ENCODE assay signal across 9 mouse cellular contexts in genomic region chr17:26600913-26601447, GRCm38 (mm10). TPM values are rescaled to one million over a fixed set of nuclear protein-coding genes. Genes with fewer than 3 reads are reported as not detected.
A peak's percentile ranks its signal among the peaks of the same experiment; 100 is the strongest.
DNase-seq lines count a peak whose midpoint lies in the region; ATAC-seq and TF ChIP-seq lines count a peak whose summit lies in the region.
"Had no signal": no experiment of that assay in that cellular context is flagged by ENCODE, and none has a peak within 500 bp of the region (broad histone marks: within the 10 kb centered on the region; RNA-seq: fewer than 3 reads in every experiment).

No protein-coding gene starts in this region.

- no peaks in the 10 kb centered on the region for H3K27me3 ChIP-seq in kidney, postnatal 0 days (ENCODE audit: insufficient read depth, low read length)
- no peaks in the 10 kb centered on the region for H3K27me3 ChIP-seq in embryonic facial prominence, embryonic 14.5 days (replicated peaks; ENCODE audit: control insufficient read depth, insufficient read depth, low read length)

- no peaks in the 10 kb centered on the region for H3K9me3 ChIP-seq in kidney, postnatal 0 days (replicated peaks; ENCODE audit: low read length)
- H3K9me3 ChIP-seq in embryonic facial prominence, embryonic 14.5 days (ENCODE audit: control insufficient read depth, low read length), result no peaks in the 10 kb centered on the region

- WGBS in kidney, postnatal 0 days, result 61% methylated on average over 17 of the region's 17 CpGs
- 68% methylated on average over 17 of the region's 17 CpGs for WGBS in embryonic facial prominence, embryonic 14.5 days

- no peak overlapping the region for H3K4me3 ChIP-seq in kidney, postnatal 0 days (replicated peaks; ENCODE audit: low read depth, low read length)
- H3K4me3 ChIP-seq in embryonic facial prominence, embryonic 14.5 days (ENCODE audit: low read depth, low read length), result no peak overlapping the region

- H3K4me1 ChIP-seq in kidney, postnatal 0 days (replicated peaks; ENCODE audit: insufficient read depth, low read length), result peaks cover 46% of the 10 kb centered on the region
- H3K4me1 ChIP-seq in embryonic facial prominence, embryonic 14.5 days (ENCODE audit: control insufficient read depth, insufficient read depth, low read length), result peaks cover 27% of the 10 kb centered on the region

- no peak overlapping the region for H3K9ac ChIP-seq in kidney, postnatal 0 days (ENCODE audit: low read depth, low read length)
- H3K9ac ChIP-seq in embryonic facial prominence, embryonic 14.5 days (ENCODE audit: low read depth, low read length), result no peak overlapping the region

- no peak overlapping the region for H3K4me2 ChIP-seq in kidney, postnatal 0 days (ENCODE audit: low read length)
- no peak overlapping the region for H3K4me2 ChIP-seq in embryonic facial prominence, embryonic 14.5 days (ENCODE audit: low read depth, low read length)

- no peak for DNase-seq in kidney, postnatal 0 days (ENCODE audit: low spot score)
- no peak for DNase-seq in kidney, postnatal 4 days
- peak; percentile 43 for DNase-seq in NIH3T3 (ENCODE audit: low read depth)
- peak; percentile 22 for DNase-seq in embryonic facial prominence, embryonic 14.5 days (ENCODE audit: low spot score)
- DNase-seq in lung, postnatal 25 days (ENCODE audit: low spot score), result peak; percentile 33
- DNase-seq in cerebellum, adult 11-12 months, result no peak
- DNase-seq in adrenal gland, postnatal 25 days, result no peak
- no peak for DNase-seq in urinary bladder, postnatal 36 days (ENCODE audit: low spot score in 2 of 2)
- DNase-seq: right cerebral cortex, adult 18-20 months had no signal

- ATAC-seq in kidney, postnatal 0 days (replicated peaks; ENCODE audit: low FRiP score, low read depth), result no peak
- ATAC-seq in embryonic facial prominence, embryonic 14.5 days (ENCODE audit: low read depth), result no peak

- H3K36me3 ChIP-seq in kidney, postnatal 0 days (ENCODE audit: insufficient read depth, low read length), result no peaks in the 10 kb centered on the region
- 0 out of 2 replicates have a peak, but pooled peaks cover 12% of the 10 kb centered on the region for H3K36me3 ChIP-seq in embryonic facial prominence, embryonic 14.5 days (ENCODE audit: control insufficient read depth, insufficient read depth, low read length)

- no peak for TF ChIP-seq CTCF in kidney, postnatal 0 days (IDR thresholded peaks at IDR 0.05; ENCODE audit: low read depth)

- H3K27ac ChIP-seq in kidney, postnatal 0 days, result 0 out of 2 replicates have a peak overlapping the region, but pooled peaks have one; percentile 80
- H3K27ac ChIP-seq in embryonic facial prominence, embryonic 14.5 days (replicated peaks; ENCODE audit: low read depth, low read length), result no peak overlapping the region

RNA-seq across cellular contexts. Expression of gene Dusp1, which starts 39.1 kb away (rescaled TPM):
- polyA plus RNA-seq in kidney, postnatal 0 days (2015; fragmentation: Nextera tagmentation; extraction: Ambion mirVana), result 28.3 and 31.5 TPM in 2 replicates
- polyA plus RNA-seq in embryonic facial prominence, embryonic 14.5 days (2014; fragmentation: Nextera tagmentation; extraction: Ambion mirVana), result 25.4 and 27.3 TPM in 2 replicates
- total RNA-seq in adrenal gland, postnatal 25 days (2021), result 30.8 and 37.8 TPM in 2 replicates

RNA-seq across cellular contexts. Expression of gene Ergic1, which starts 39.7 kb away (rescaled TPM):
- polyA plus RNA-seq in kidney, postnatal 0 days (2015; fragmentation: Nextera tagmentation; extraction: Ambion mirVana), result 103 and 107 TPM in 2 replicates
- polyA plus RNA-seq in embryonic facial prominence, embryonic 14.5 days (2014; fragmentation: Nextera tagmentation; extraction: Ambion mirVana), result 149 and 164 TPM in 2 replicates
- total RNA-seq in adrenal gland, postnatal 25 days (2021), result 138 and 168 TPM in 2 replicates

Comparison
In these comparisons a context has a peak if more than half of its experiments do, and no peak if none do; other contexts are left out.
1. DNase-seq: peak in NIH3T3 (single experiment), embryonic facial prominence, embryonic 14.5 days (single experiment) and lung, postnatal 25 days (single experiment); none in kidney, postnatal 0 days (single experiment), kidney, postnatal 4 days (0 of 2), cerebellum, adult 11-12 months (single experiment), adrenal gland, postnatal 25 days (single experiment) and urinary bladder, postnatal 36 days (0 of 2).